Mouse (Mus musculus) spleen, embryonic (tissue): Measurements from ENCODE around the gene Gde1.

Source experiments
- CTCF ChIA-PET: fragments of 350-600 bp; sonication (Branson Sonifier 250); formaldehyde crosslinking; loops from one replicate; lab custom pipeline; 2022; lab: Charles Lee

Gde1 gene

GRCm38 (mm10) chr7:118707216-118707615 is 1.6 kb upstream of the Gde1 start:
- CTCF ChIA-PET = no interaction called here

GRCm38 (mm10) chr7:118706488-118706887 is 910 bp upstream of the Gde1 start:
- CTCF ChIA-PET = no interaction called here

- CTCF ChIA-PET = no interaction called here
Measured at GRCm38 (mm10) chr7:118706051-118706450, 473 bp upstream of the Gde1 start.

- CTCF ChIA-PET = no interaction called here
Measured at GRCm38 (mm10) chr7:118704001-118704850, 1.4 kb downstream of the Gde1 start.

GRCm38 (mm10) chr7:118703144-118703561 is 2.4 kb downstream of the Gde1 start:
- CTCF ChIA-PET = no interaction called here

GRCm38 (mm10) chr7:118698882-118699281 is 6.7 kb downstream of the Gde1 start:
- CTCF ChIA-PET = no interaction called here

- CTCF ChIA-PET = no interaction called here
Measured at GRCm38 (mm10) chr7:118697168-118697567, 8.4 kb downstream of the Gde1 start.

- CTCF ChIA-PET = no interaction called here
Measured at GRCm38 (mm10) chr7:118696146-118696545, 9.4 kb downstream of the Gde1 start.

- CTCF ChIA-PET = no interaction called here
Measured at GRCm38 (mm10) chr7:118691287-118691686, 14.3 kb downstream of the Gde1 start.

GRCm38 (mm10) chr7:118689088-118689487 is 16.5 kb downstream of the Gde1 start:
- CTCF ChIA-PET = interaction anchor here (0.5 kb wide), 1 partner anchor 318 kb away, joined by 3 read pairs; no protein-coding TSS in a partner anchor

GRCm38 (mm10) chr7:118688199-118688598 is 17.4 kb downstream of the Gde1 start:
- CTCF ChIA-PET = no interaction called here

- CTCF ChIA-PET = no interaction called here
Measured at GRCm38 (mm10) chr7:118676826-118677225, 28.8 kb downstream of the Gde1 start.

- CTCF ChIA-PET = no interaction called here
Measured at GRCm38 (mm10) chr7:118670142-118670541, 35.4 kb downstream of the Gde1 start.

GRCm38 (mm10) chr7:118667773-118668172 is 37.8 kb downstream of the Gde1 start:
- CTCF ChIA-PET = no interaction called here

GRCm38 (mm10) chr7:118656730-118657129 is 48.8 kb downstream of the Gde1 start:
- CTCF ChIA-PET = no interaction called here

GRCm38 (mm10) chr7:118652572-118653295 is 52.8 kb downstream of the Gde1 start:
- CTCF ChIA-PET = no interaction called here

GRCm38 (mm10) chr7:118650891-118651290 is 54.7 kb downstream of the Gde1 start:
- CTCF ChIA-PET = no interaction called here

- CTCF ChIA-PET = interaction anchor here (0.6 kb wide), 1 partner anchor 1298 kb away, joined by 3 read pairs; no protein-coding TSS in a partner anchor
Measured at GRCm38 (mm10) chr7:118650119-118650518, 55.5 kb downstream of the Gde1 start.

GRCm38 (mm10) chr7:118649328-118649727 is 56.2 kb downstream of the Gde1 start:
- CTCF ChIA-PET = no interaction called here

- CTCF ChIA-PET = no interaction called here
Measured at GRCm38 (mm10) chr7:118646237-118646636, 59.3 kb downstream of the Gde1 start.
